Mouse (Mus musculus) CH12.LX (cell line): Measurements from ENCODE around the gene Exoc6b.
A peak's percentile ranks its signal among the peaks of the same experiment; 100 is the strongest.

Experiments used
- CTCF ChIP-seq, 2 experiments: IDR thresholded peaks in 1 of 2; conservative IDR thresholded peaks in 1 of 2; 2 replicates each; pipeline ENCODE4 v1.5.1; 2011 to 2012; ENCODE audit warnings: low read depth in 2 of 2, low read length in 2 of 2, improper control_type of control experiment in 1 of 2, inconsistent platforms in 1 of 2, mild to moderate bottlenecking in 1 of 2, moderate library complexity in 1 of 2
- ELF1 ChIP-seq: IDR thresholded peaks from 2 replicates; pipeline ENCODE4 v1.6.1; 2014; ENCODE audit warnings: low read depth, mild to moderate bottlenecking, inconsistent platforms, low read length, improper control_type of control experiment
- EP300 ChIP-seq: IDR thresholded peaks from 2 replicates; pipeline ENCODE4 v1.6.1; 2011; ENCODE audit warnings: low read length, improper control_type of control experiment
- HCFC1 ChIP-seq: IDR thresholded peaks from 2 replicates; pipeline ENCODE4 v1.6.1; 2012; ENCODE audit warnings: low read depth, mild to moderate bottlenecking, inconsistent platforms, low read length, improper control_type of control experiment
- MAX ChIP-seq: IDR thresholded peaks from 2 replicates; pipeline ENCODE4 v1.6.1; 2011; ENCODE audit warnings: low read length, improper control_type of control experiment
- POLR2A ChIP-seq: IDR thresholded peaks from 2 replicates; pipeline ENCODE4 v1.6.1; 2011; ENCODE audit warnings: low read depth, mild to moderate bottlenecking, improper control_type of control experiment, low read length
- SIN3A ChIP-seq: IDR thresholded peaks from 2 replicates; pipeline ENCODE4 v1.6.1; 2012; ENCODE audit warnings: low read length, improper control_type of control experiment, inconsistent platforms
- SMC3 ChIP-seq: IDR thresholded peaks from 2 replicates; pipeline ENCODE4 v1.6.1; 2011; ENCODE audit warnings: low read depth, low read length, improper control_type of control experiment
- ZC3H11A ChIP-seq: IDR thresholded peaks from 2 replicates; pipeline ENCODE4 v1.6.1; 2012; ENCODE audit warnings: low read depth, mild to moderate bottlenecking, inconsistent platforms, low read length, improper control_type of control experiment

DNA sequence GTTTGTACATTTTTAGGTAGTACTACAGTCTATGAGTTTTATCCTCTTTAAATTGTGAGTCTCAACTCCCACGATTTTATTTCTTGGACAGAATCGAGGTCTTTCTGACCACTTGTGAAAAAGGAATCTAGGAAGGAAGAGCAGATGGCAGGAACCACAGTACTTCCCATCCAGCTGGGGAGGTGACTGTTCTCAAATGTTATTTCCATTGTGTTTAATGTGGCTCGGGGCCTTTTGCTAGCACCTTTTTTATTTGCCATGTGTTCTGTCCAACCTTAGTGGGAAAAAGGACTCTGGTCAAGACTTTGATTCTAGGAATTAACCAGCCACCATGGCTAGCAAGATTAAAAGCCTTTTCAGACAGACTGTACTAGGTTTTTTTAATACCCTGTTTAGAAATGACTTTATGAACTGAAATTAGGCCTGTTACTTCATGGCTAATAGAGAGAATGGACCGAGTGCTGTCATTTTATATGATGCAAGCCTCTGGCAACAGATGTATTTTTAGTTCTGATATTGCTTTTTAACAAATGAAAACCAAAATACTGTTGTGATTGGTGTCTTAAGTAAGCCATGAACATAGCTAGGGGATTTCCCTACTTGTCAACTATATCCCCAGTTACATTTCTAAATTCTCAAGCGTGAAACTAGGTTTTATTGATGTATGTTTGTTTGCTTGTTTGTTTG lies 104.4 kb downstream of the Exoc6b start:
- TF ChIP-seq SIN3A: no peak
- no peak for TF ChIP-seq ELF1
- TF ChIP-seq ZC3H11A: no peak
- no peak for TF ChIP-seq HCFC1
- TF ChIP-seq MAX: no peak
- no peak for TF ChIP-seq CTCF (conservative IDR thresholded peaks at IDR 0.05 in 1 of 2, IDR thresholded peaks at IDR 0.05 in 1 of 2; ENCODE audit: low read depth in 2 of 2, low read length in 2 of 2)
- TF ChIP-seq EP300: 0 out of 2 replicates have a peak, but pooled peaks have one; percentile 49
- TF ChIP-seq SMC3: no peak
- TF ChIP-seq POLR2A: no peak
